Mouse (Mus musculus) heart, embryonic 16.5 days (tissue): ENCODE measurements around the gene Arf5. TPM values are rescaled to one million over a fixed set of nuclear protein-coding genes. Genes with fewer than 3 reads are reported as not detected.

Source experiments
- ATAC-seq: fragments of 200-750 bp; cut with Nextera tagmentation; replicated peaks from 2 replicates; pipeline ENCODE4 v1.8.0; 2017; ENCODE audit warnings: moderate number of reproducible peaks; ENCODE audit not compliant: insufficient read depth, low FRiP score; ENCODE audit errors: extremely low read depth
- H3K27ac ChIP-seq: fragments of 300-500 bp; sonication (generic); 2 replicates; pipeline ENCODE4 v1.5.1; 2014; ENCODE audit warnings: mild to moderate bottlenecking, low read length, control low read depth, moderate library complexity
- H3K27me3 ChIP-seq: fragments of 300-500 bp; sonication (generic); 2 replicates; pipeline ENCODE4 v1.6.1; 2014; ENCODE audit warnings: low read length, mixed read lengths; ENCODE audit not compliant: control insufficient read depth, insufficient read depth
- H3K36me3 ChIP-seq: fragments of 300-500 bp; sonication (generic); 2 replicates; pipeline ENCODE4 v1.6.1; 2014; ENCODE audit not compliant: control insufficient read depth, insufficient read depth
- H3K4me1 ChIP-seq: fragments of 300-500 bp; sonication (generic); 2 replicates; pipeline ENCODE4 v1.6.1; 2014; ENCODE audit warnings: low read length, mixed read lengths; ENCODE audit not compliant: control insufficient read depth, insufficient read depth
- H3K4me2 ChIP-seq: fragments of 300-500 bp; sonication (generic); 2 replicates; pipeline ENCODE4 v1.6.1; 2014; ENCODE audit warnings: low read depth, mild to moderate bottlenecking, control low read depth, low read length
- H3K4me3 ChIP-seq: fragments of 300-500 bp; sonication (generic); 2 replicates; pipeline ENCODE4 v1.5.1; 2014; ENCODE audit warnings: mild to moderate bottlenecking, control low read depth, low read length
- H3K9ac ChIP-seq: fragments of 300-500 bp; sonication (generic); 2 replicates; pipeline ENCODE4 v1.6.1; 2014; ENCODE audit warnings: low read length, control low read depth
- H3K9me3 ChIP-seq: fragments of 300-500 bp; sonication (generic); replicated peaks from 2 replicates; pipeline ENCODE4 v1.6.1; 2016; ENCODE audit warnings: low read length; ENCODE audit not compliant: control insufficient read depth
- WGBS: fragments of 180-500 bp; shearing (Covaris S2); extraction: QIAGEN DNeasy Blood & Tissue Kit; methylation state at CpG from one replicate; pipeline ENCODE4 v1.1.7; 2014; 5-methylcytosine and 5-hydroxymethylcytosine counted together
- polyA plus RNA-seq: library from polyadenylated mRNA; unstranded; fragments of >200 nt; fragmentation: Nextera tagmentation; extraction: Ambion mirVana; gene quantifications from 2 replicates; pipeline ENCODE4 v1.2.1, GENCODE M21; 2015

Gene Arf5
- polyA plus RNA-seq, 1 experiment from 2014 or later, result 231 TPM

- 73% methylated on average over 2 of the region's 2 CpGs for WGBS
- H3K27me3 ChIP-seq, result peaks cover 30% of the 10 kb centered on the region
Measured at GRCm38 (mm10) chr6:28449253-28449652, 25.9 kb downstream of the Arf5 start, which contains the start of gene Pax4. TSS of gene Pax4 (minus strand) at chr6:28449353.

GRCm38 (mm10) chr6:28450481-28450880 is 27.1 kb downstream of the Arf5 start:
- Histone ChIP-seq H3K36me3 (no peaks in the 10 kb centered on the region), H3K4me3 (no peak overlapping the region), H3K27me3 (peaks cover 30% of the 10 kb centered on the region), H3K9ac (no peak overlapping the region), H3K27ac (no peak overlapping the region), H3K4me1 (no peaks in the 10 kb centered on the region), H3K4me2 (no peak overlapping the region), H3K9me3 (no peaks in the 10 kb centered on the region)
- 11% methylated on average over 5 of the region's 5 CpGs for WGBS
- ATAC-seq, result no peak

More at GRCm38 (mm10) chr6:28449253-28449652, 25.9 kb downstream of the Arf5 start, which contains the start of gene Pax4:
- H3K36me3 ChIP-seq, result no peaks in the 10 kb centered on the region
- no peak within 1 kb of the TSS for H3K27ac ChIP-seq
- H3K4me1 ChIP-seq, result no peaks in the 10 kb centered on the region
- H3K4me2 ChIP-seq, result no peak within 1 kb of the TSS
- no peaks in the 10 kb centered on the region for H3K9me3 ChIP-seq
- H3K4me3 ChIP-seq, result no peak within 1 kb of the TSS
- H3K9ac ChIP-seq, result no peak within 1 kb of the TSS
- no peak for ATAC-seq

GRCm38 (mm10) chr6:28450977-28451376 is 27.6 kb downstream of the Arf5 start:
- no peak overlapping the region for H3K27ac ChIP-seq
- H3K4me2 ChIP-seq, result no peak overlapping the region
- peaks cover 30% of the 10 kb centered on the region for H3K27me3 ChIP-seq
- 2% methylated on average over 12 of the region's 12 CpGs for WGBS
- no peaks in the 10 kb centered on the region for H3K4me1 ChIP-seq
- no peaks in the 10 kb centered on the region for H3K36me3 ChIP-seq
- H3K4me3 ChIP-seq, result no peak overlapping the region
- H3K9me3 ChIP-seq, result no peaks in the 10 kb centered on the region
- no peak overlapping the region for H3K9ac ChIP-seq
- ATAC-seq, result no peak

- ATAC-seq, result no peak
- Histone ChIP-seq H3K27ac (no peak overlapping the region), H3K4me1 (no peaks in the 10 kb centered on the region)
Measured at GRCm38 (mm10) chr6:28459221-28459668, 35.9 kb downstream of the Arf5 start.

GRCm38 (mm10) chr6:28460534-28460933 is 37.2 kb downstream of the Arf5 start:
- H3K9me3 ChIP-seq, result no peaks in the 10 kb centered on the region
- no peaks in the 10 kb centered on the region; the same call in 1 of the 2 replicates for H3K27me3 ChIP-seq
- H3K4me3 ChIP-seq, result no peak overlapping the region
- WGBS, result 5% methylated on average over 5 of the region's 5 CpGs
- ATAC-seq, result no peak
- H3K36me3 ChIP-seq, result no peaks in the 10 kb centered on the region
- H3K4me1 ChIP-seq, result no peaks in the 10 kb centered on the region
- H3K9ac ChIP-seq, result no peak overlapping the region
- H3K4me2 ChIP-seq, result no peak overlapping the region
- no peak overlapping the region for H3K27ac ChIP-seq

More at GRCm38 (mm10) chr6:28459221-28459668, 35.9 kb downstream of the Arf5 start:
- Histone ChIP-seq H3K4me2 (no peak overlapping the region), H3K4me3 (no peak overlapping the region), H3K9ac (no peak overlapping the region), H3K9me3 (no peaks in the 10 kb centered on the region), H3K27me3 (no peaks in the 10 kb centered on the region; the same call in 1 of the 2 replicates), H3K36me3 (no peaks in the 10 kb centered on the region)

GRCm38 (mm10) chr6:28464630-28465029 is 41.3 kb downstream of the Arf5 start:
- WGBS, result 35% methylated on average over 6 of the region's 6 CpGs

GRCm38 (mm10) chr6:28470017-28470602 is 46.8 kb downstream of the Arf5 start:
- H3K36me3 ChIP-seq, result no peaks in the 10 kb centered on the region
- H3K4me2 ChIP-seq, result no peak overlapping the region
- no peak for ATAC-seq
- no peaks in the 10 kb centered on the region for H3K9me3 ChIP-seq
- H3K27ac ChIP-seq, result no peak overlapping the region
- H3K4me3 ChIP-seq, result no peak overlapping the region
- no peaks in the 10 kb centered on the region for H3K27me3 ChIP-seq
- H3K9ac ChIP-seq, result no peak overlapping the region
- 56% methylated on average over 4 of the region's 4 CpGs for WGBS
- no peaks in the 10 kb centered on the region for H3K4me1 ChIP-seq

More at GRCm38 (mm10) chr6:28464630-28465029, 41.3 kb downstream of the Arf5 start:
- Histone ChIP-seq H3K4me3 (no peak overlapping the region), H3K27ac (no peak overlapping the region), H3K9me3 (no peaks in the 10 kb centered on the region), H3K4me1 (no peaks in the 10 kb centered on the region), H3K4me2 (no peak overlapping the region), H3K36me3 (no peaks in the 10 kb centered on the region), H3K27me3 (no peaks in the 10 kb centered on the region), H3K9ac (no peak overlapping the region)
- no peak for ATAC-seq

GRCm38 (mm10) chr6:28470621-28471020 is 47.3 kb downstream of the Arf5 start:
- no peaks in the 10 kb centered on the region for H3K36me3 ChIP-seq
- no peak for ATAC-seq
- no peaks in the 10 kb centered on the region for H3K9me3 ChIP-seq
- H3K4me2 ChIP-seq, result no peak overlapping the region
- H3K9ac ChIP-seq, result no peak overlapping the region
- H3K27me3 ChIP-seq, result no peaks in the 10 kb centered on the region
- H3K27ac ChIP-seq, result no peak overlapping the region
- 69% methylated on average over 5 of the region's 5 CpGs for WGBS
- H3K4me3 ChIP-seq, result no peak overlapping the region
- no peaks in the 10 kb centered on the region for H3K4me1 ChIP-seq

GRCm38 (mm10) chr6:28471284-28472035 is 48.1 kb downstream of the Arf5 start:
- Histone ChIP-seq H3K36me3 (no peaks in the 10 kb centered on the region), H3K9ac (no peak overlapping the region), H3K9me3 (no peaks in the 10 kb centered on the region), H3K27me3 (no peaks in the 10 kb centered on the region), H3K4me2 (no peak overlapping the region), H3K27ac (no peak overlapping the region), H3K4me3 (no peak overlapping the region), H3K4me1 (no peaks in the 10 kb centered on the region)
- no peak for ATAC-seq
- 81% methylated on average over 9 of the region's 9 CpGs for WGBS
